Mouse (Mus musculus) spleen, postnatal 14 days (tissue): ENCODE results near the gene Letmd1.
"Not testable (repeated sequence)": the region's sequence is repeated elsewhere in the genome, so short reads cannot be mapped to it uniquely, and the experiment has no call there.

Experiments used
- DNase-seq, 2 experiments: peaks; one replicate each; pipeline ENCODE4 v3.0.0; 2021 to 2022; ENCODE audit warnings: low spot score in 2 of 2

Gene Letmd1

DNA sequence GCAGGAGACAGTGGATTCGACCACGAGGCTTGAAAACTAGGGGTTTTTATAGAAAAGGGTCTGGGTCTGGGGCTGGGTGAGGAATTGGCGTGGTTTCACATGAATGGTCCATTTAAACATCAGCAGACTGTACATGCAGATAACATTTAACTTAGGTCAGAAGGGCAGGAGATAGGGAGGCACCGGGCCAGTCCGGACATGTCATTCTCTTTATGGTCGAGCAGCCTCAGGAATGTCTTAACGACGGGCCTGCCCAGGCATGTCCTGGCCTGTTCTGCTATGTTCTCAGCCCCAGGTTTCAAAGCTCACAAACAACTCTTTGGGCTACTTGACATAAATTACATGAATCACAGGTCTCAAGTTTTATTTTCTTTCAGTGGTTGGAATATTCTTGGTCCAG lies 30.7 kb downstream of the Letmd1 start:
- not testable (repeated sequence) for DNase-seq

DNA sequence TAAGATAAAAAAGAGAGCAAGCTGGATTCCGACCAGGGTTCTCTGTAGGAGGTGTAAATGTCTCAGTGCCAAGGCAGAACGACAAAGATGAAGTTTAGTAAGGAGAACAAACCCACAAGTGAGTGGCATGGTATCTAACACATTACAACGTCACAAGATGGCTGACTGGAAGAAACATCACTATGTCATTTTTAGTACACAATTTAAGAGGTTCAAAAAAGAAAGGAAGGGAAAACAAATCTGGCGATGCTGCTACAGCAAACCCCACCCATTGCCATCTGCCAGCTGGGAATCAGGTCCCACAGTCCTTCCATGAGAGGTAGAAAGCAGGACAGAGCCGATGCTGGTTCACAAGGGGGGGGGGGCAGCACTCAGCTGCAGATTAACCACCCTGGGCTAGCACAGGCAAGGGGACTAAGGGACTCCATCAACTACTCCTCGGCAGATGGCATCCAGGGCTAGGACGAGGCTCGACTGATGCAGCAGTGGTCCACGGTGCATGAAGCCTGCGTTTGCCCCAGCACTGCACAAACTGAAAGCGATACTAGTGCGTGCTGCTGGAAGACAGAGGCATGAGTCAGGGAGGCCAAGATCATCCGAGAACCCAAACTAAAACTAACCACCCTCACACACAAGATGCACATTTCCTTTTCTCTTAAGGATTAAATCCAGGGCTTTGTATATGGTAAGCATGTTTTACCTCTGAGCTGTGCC lies 39.8 kb downstream of the Letmd1 start:
- no peak for DNase-seq

DNA sequence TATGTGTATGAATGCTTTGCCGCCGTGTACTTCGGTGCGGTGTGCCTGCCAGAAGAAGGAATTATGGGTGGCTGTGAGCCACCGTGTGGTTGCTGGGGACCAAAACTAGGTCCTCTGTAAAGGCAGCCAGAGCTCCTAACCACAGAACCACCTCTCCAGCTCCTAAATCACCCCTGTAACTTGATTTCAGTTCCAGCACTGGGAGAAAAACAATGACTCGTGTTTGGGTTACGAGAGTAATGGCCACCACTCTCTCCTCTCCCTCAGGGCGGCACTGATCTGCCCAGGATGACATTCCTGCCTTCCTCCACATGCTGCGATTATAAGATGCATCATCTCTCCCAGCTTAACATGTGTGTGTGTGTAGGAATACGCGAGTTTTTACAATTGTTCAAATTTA lies 41.2 kb downstream of the Letmd1 start:
- no peak for DNase-seq

DNA sequence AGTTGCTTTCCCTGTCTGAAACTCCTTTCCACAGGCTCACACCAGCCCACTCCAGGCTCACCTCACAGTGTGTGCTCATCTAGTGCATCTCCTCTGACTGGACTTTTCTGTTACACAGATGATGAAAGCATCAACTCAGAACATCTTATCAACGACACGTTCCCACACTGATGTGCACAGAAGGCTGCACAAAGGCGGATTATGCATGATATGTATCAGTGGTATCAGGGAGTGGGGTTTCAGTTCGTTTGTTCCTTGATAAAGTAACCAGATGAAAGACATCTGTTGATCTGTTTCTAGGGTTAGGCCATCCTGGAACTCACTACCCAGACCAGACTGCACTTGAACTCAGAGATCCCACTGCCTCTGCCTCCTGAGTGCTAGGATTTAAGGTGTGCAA lies 44.6 kb downstream of the Letmd1 start:
- DNase-seq, result no peak

DNA sequence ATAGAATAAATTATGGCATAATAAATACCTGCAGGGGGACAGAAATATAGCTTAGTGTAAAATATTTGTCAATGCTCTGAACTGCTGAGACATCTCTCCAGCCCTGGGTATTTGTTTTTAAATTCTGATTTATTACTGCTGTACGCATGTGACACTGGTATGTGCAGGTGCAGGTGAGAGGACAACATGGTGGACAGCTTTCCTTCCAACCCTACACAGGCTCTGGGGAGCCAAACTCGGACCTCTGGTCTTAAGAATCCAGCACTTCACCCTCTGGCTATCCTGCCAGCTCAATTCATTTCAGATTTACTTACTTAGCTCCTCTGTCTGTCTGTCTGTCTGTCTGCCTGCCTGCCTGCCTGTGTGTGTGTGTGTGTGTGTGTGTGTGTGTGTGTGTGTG lies 46.3 kb downstream of the Letmd1 start:
- no peak for DNase-seq

DNA sequence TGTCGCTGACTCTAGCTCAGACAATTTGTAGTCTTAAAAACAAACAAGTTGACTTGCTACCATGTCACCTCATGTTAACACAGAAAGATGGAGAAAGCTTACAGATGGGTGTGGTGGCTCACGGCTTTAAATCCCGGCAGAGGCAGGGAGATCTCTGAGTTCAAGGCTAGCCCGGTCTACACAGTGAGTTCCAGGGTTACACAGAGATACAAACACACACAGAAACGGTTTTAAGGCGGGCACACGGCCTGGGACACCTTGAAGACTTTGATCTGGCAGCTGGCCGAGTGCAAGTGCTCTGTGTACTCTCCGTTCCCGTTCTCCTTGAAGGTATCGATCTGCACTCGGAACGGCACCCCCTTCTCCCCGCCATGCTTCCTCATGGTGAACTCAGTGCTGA lies 51.5 kb downstream of the Letmd1 start:
- no peak for DNase-seq

DNA sequence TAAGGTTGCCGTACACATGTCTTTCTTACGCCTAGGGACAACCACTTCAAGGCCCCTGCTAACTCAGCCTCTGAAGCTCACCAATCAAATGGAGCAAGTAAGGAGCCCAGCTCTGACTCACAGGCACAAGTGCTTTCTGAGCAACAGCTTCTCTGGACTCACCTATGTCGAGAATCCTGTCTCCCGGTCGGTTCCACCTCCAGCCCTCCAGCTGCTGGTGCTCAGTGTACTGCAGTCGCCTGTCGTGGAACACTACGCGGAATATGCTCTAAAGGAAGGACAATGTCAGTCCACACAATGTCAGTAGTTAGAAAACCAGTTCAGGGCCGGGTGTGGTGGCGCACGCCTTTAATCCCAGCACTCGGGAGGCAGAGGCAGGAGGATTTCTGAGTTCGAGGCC lies 56.6 kb downstream of the Letmd1 start:
- no peak for DNase-seq

DNA sequence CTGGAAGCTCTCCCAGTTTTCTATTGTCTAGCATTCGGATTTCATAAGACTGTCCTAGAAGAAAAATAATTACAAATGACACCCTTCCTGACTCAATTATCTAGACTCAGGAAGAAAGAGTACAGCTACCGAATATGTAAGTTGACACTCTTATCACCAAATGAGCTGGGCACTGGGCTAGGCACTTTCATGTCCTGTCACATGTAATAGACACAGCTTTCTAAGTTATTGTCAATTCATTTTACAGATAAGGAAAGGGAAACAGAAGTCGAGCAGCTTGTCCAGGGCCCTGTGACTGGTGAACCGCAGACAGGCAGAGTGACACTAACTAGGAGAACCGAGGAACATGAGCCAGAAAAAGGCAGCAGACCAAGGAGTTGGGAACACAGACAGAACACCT lies 59.1 kb downstream of the Letmd1 start:
- no peak for DNase-seq
